Comparison of ENCODE assay signal across 9 mouse cellular contexts in genomic region chr11:77821648-77822047, GRCm38 (mm10). TPM values are rescaled to one million over a fixed set of nuclear protein-coding genes. Genes with fewer than 3 reads are reported as not detected.
DNase-seq lines count a peak whose midpoint lies in the region; ATAC-seq and TF ChIP-seq lines count a peak whose summit lies in the region.
"Had no signal": no experiment of that assay in that cellular context is flagged by ENCODE, and none has a peak within 500 bp of the region (broad histone marks: within the 10 kb centered on the region; RNA-seq: fewer than 3 reads in every experiment).

No protein-coding gene starts in this region.

- no peaks in the 10 kb centered on the region for H3K27me3 ChIP-seq in heart, adult 2 months (ENCODE audit: control insufficient read depth, insufficient read depth, low read length)

- H3K36me3 ChIP-seq in heart, adult 2 months (ENCODE audit: control insufficient read depth, insufficient read depth, low read length) = no peaks in the 10 kb centered on the region

- peak; percentile 52; the same call in 1 of the 2 replicates for ATAC-seq in erythroid progenitor cell, adult 5-6 weeks (replicated peaks; ENCODE audit: low FRiP score, poor library complexity, severe bottlenecking)

- TF ChIP-seq POLR2A in heart, adult 2 months (IDR thresholded peaks at IDR 0.05; ENCODE audit: insufficient read depth, low read depth, low read length) = no peak

- TF ChIP-seq EP300 in heart, adult 2 months (IDR thresholded peaks at IDR 0.05; ENCODE audit: insufficient read depth, low read depth, low read length) = no peak

- peak; percentile 83 for TF ChIP-seq CTCF in heart, adult 2 months (IDR thresholded peaks at IDR 0.05)

- no peaks in the 10 kb centered on the region; the same call in 1 of the 2 replicates for H3K4me1 ChIP-seq in heart, adult 2 months (ENCODE audit: control insufficient read depth, insufficient read depth, low read length)

- no peak overlapping the region for H3K4me3 ChIP-seq in heart, adult 2 months

- intact Hi-C loops in heart, adult 2 months (cut with DNase I) = no loop called here

- no peak overlapping the region for H3K27ac ChIP-seq in heart, adult 2 months

- no peaks in the 10 kb centered on the region for H3K79me2 ChIP-seq in heart, adult 2 months (replicated peaks; ENCODE audit: control insufficient read depth, insufficient read depth, low read length)

- H3K9ac ChIP-seq in heart, adult 2 months (ENCODE audit: low read depth, low read length) = no peak overlapping the region

- peak; percentile 47 to 71 for DNase-seq in heart, adult 2 months
- no peak for DNase-seq in heart, adult 8-10 months (ENCODE audit: low spot score)
- DNase-seq in right cerebral cortex, adult 18-20 months = peak; percentile 68
- DNase-seq in right cerebral cortex, postnatal 10 days (ENCODE audit: low spot score in 2 of 2) = no peak
- peak; percentile 60 to 78 for DNase-seq in adrenal gland, postnatal 36 days
- peak; percentile 62 for DNase-seq in lung, postnatal 14 days
- no peak for DNase-seq in frontal cortex, postnatal 25 days (ENCODE audit: low spot score in 2 of 2)

- 31% methylated on average over 8 of the region's 8 CpGs for WGBS in heart, adult 2 months

RNA-seq across cellular contexts. Expression of gene Gm10277, which starts 34.1 kb away (rescaled TPM):
- not detected for total RNA-seq in heart, adult 2 months (2021)
- polyA plus RNA-seq in heart, adult 2 months (2012; rRNA removed) = not detected in 2 replicates
- not detected for total RNA-seq in heart, adult 8-10 months (2022)
- total RNA-seq in adrenal gland, postnatal 36 days (2021) = not detected
- total RNA-seq in erythroid progenitor cell, adult 5-6 weeks (2015; ENCODE audit: low replicate concordance) = not detected in 2 replicates
- not detected in 2 replicates for total RNA-seq in erythroid progenitor cell, adult 5-6 weeks (2017; ENCODE audit: low replicate concordance)
- total RNA-seq: layer of hippocampus, adult 18-20 months had no signal

RNA-seq across cellular contexts. Expression of gene Myo18a, which starts 58.6 kb away (rescaled TPM):
- total RNA-seq in heart, adult 2 months (2021) = 100 to 1,000 TPM; 240 to 274 TPM
- 98.6 and 107 TPM in 2 replicates for polyA plus RNA-seq in heart, adult 2 months (2012; rRNA removed)
- 100 to 1,000 TPM; 256 to 285 (median 277) TPM for total RNA-seq in heart, adult 8-10 months (2022)
- total RNA-seq in adrenal gland, postnatal 36 days (2021) = 10 to 100 TPM; 56.7 to 76.3 TPM
- 8.8 and 12.6 TPM in 2 replicates for total RNA-seq in erythroid progenitor cell, adult 5-6 weeks (2015; ENCODE audit: low replicate concordance)
- 24.8 and 48.5 TPM in 2 replicates for total RNA-seq in erythroid progenitor cell, adult 5-6 weeks (2017; ENCODE audit: low replicate concordance)

Comparison
In these comparisons a context has a peak if more than half of its experiments do, and no peak if none do; other contexts are left out.
1. DNase-seq: peak in heart, adult 2 months (2 of 2), right cerebral cortex, adult 18-20 months (single experiment), adrenal gland, postnatal 36 days (2 of 2) and lung, postnatal 14 days (single experiment); none in heart, adult 8-10 months (single experiment), right cerebral cortex, postnatal 10 days (0 of 2) and frontal cortex, postnatal 25 days (0 of 2).